Mouse (Mus musculus) heart, adult 2 months (tissue): Measurements from ENCODE around the gene Spred1.

Source experiments
- CTCF ChIP-seq: fragments of 200-600 bp; IDR thresholded peaks from 2 replicates; pipeline ENCODE4 v1.8.1; 2022; ENCODE audit warnings: antibody characterized with exemption, mild to moderate bottlenecking, moderate library complexity
- POLR2A ChIP-seq: fragments of 200-500 bp; IDR thresholded peaks from 2 replicates; pipeline ENCODE4 v1.6.1; 2011; ENCODE audit warnings: mild to moderate bottlenecking, low read depth, low read length, control low read depth; ENCODE audit not compliant: insufficient read depth

GRCm38 (mm10) chr2:117231257-117231656 lies 110.1 kb downstream of the Spred1 start:
- TF ChIP-seq CTCF (no peak; the same call in 1 of the 2 replicates), POLR2A (no peak)
